Mouse (Mus musculus) liver, embryonic 13.5 days (tissue): Measurements from ENCODE around the gene Gm10100. TPM values are rescaled to one million over a fixed set of nuclear protein-coding genes. Genes with fewer than 3 reads are reported as not detected.
"Not testable (repeated sequence)": the region's sequence is repeated elsewhere in the genome, so short reads cannot be mapped to it uniquely, and the experiment has no call there.

Experiments used
- ATAC-seq: fragments of 200-750 bp; cut with Nextera tagmentation; 2 replicates; pipeline ENCODE4 v1.8.0; 2017; ENCODE audit warnings: low read depth, mild to moderate bottlenecking, moderate number of reproducible peaks, moderate library complexity
- DNase-seq: peaks from one replicate; pipeline ENCODE4 v3.0.0; 2022
- H3K27ac ChIP-seq: fragments of 300-500 bp; sonication (generic); 2 replicates; pipeline ENCODE4 v1.5.1; 2015; ENCODE audit warnings: moderate library complexity, mild to moderate bottlenecking, inconsistent platforms
- H3K27me3 ChIP-seq: fragments of 300-500 bp; sonication (generic); 2 replicates; pipeline ENCODE4 v1.6.1; 2015; ENCODE audit warnings: mild to moderate bottlenecking, inconsistent platforms
- H3K36me3 ChIP-seq: fragments of 300-500 bp; sonication (generic); 2 replicates; pipeline ENCODE4 v1.6.1; 2015; ENCODE audit warnings: mild to moderate bottlenecking, inconsistent platforms
- H3K4me1 ChIP-seq: fragments of 300-500 bp; sonication (generic); replicated peaks from 2 replicates; pipeline ENCODE4 v1.6.1; 2015; ENCODE audit warnings: inconsistent platforms
- H3K4me2 ChIP-seq: fragments of 300-500 bp; sonication (generic); 2 replicates; pipeline ENCODE4 v1.6.1; 2015; ENCODE audit warnings: inconsistent platforms, mild to moderate bottlenecking, moderate library complexity
- H3K4me3 ChIP-seq: fragments of 300-500 bp; sonication (generic); replicated peaks from 2 replicates; pipeline ENCODE4 v1.5.1; 2015; ENCODE audit warnings: mild to moderate bottlenecking, inconsistent platforms
- H3K9ac ChIP-seq: fragments of 300-500 bp; sonication (generic); 2 replicates; pipeline ENCODE4 v1.6.1; 2015; ENCODE audit warnings: mild to moderate bottlenecking, inconsistent platforms
- H3K9me3 ChIP-seq: fragments of 300-500 bp; sonication (generic); replicated peaks from 2 replicates; pipeline ENCODE4 v1.6.1; 2016; ENCODE audit warnings: inconsistent platforms
- WGBS: fragments of 180-500 bp; shearing (Covaris S2); methylation state at CpG from one replicate; pipeline ENCODE4 v1.1.7; 2015; ENCODE audit not compliant: insufficient replicate concordance; 5-methylcytosine and 5-hydroxymethylcytosine counted together
- polyA plus RNA-seq: library from polyadenylated mRNA; unstranded; fragments of >200 nt; fragmentation: Nextera tagmentation; extraction: Ambion mirVana; gene quantifications from 2 replicates; pipeline ENCODE4 v1.2.1, GENCODE M21; 2015

The Gm10100 gene
- polyA plus RNA-seq, 1 experiment from 2014 or later, result not detected

DNA sequence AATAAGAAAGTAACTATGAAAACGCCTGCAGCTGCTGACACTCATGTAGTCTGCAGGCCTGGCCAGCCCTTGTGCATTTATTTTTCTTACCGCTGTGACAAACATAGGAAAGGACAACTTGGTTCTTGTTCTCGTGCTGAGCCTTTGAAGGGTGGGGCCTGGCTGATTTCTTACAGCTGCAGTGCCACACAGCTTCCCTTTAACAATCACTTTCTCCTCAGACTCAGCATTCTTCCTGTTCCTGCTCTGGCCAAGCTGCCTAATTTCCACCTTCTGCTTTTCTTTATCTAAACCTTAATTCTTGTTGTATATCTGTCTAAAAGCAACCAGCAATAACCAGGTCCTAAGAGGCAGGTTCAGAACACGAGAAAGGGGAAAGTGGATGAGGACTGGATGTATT is 12.6 kb upstream of the Gm10100 start:
- ATAC-seq (no peak), DNase-seq (no peak)
- H3K27me3 ChIP-seq, result no peaks in the 10 kb centered on the region
- no peak overlapping the region for H3K4me3 ChIP-seq
- H3K4me1 ChIP-seq, result no peaks in the 10 kb centered on the region
- no peak overlapping the region for H3K27ac ChIP-seq
- H3K4me2 ChIP-seq, result no peak overlapping the region
- no peaks in the 10 kb centered on the region for H3K36me3 ChIP-seq
- H3K9me3 ChIP-seq, result no peaks in the 10 kb centered on the region; the same call in 1 of the 2 replicates
- H3K9ac ChIP-seq, result no peak overlapping the region
- 38% methylated on average over 4 of the region's 4 CpGs for WGBS

DNA sequence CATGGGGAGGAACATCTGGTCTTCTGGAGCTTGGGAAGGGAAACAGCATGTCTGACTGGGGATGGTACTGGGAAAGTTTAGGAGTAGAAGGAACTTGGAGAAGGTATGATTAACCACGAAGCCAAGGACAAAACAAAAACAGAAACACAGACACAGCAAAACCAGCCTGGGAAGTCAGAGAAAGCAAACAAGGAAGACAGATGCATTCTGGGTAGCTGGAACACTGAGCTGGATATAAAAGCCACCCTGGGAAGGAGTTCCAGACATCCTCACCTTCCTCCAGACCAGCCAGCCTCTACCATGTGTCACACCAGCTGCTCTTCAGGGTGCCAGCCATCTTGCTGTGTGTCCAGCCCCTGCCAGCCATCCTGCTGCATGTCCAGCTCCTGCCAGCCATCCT is 10.8 kb upstream of the Gm10100 start, which contains the start of gene Gm10142:
Gm10142 (plus strand) TSS at position 301 of the 400 bp plus-strand sequence.
- Histone ChIP-seq H3K4me2 (no peak within 1 kb of the TSS), H3K36me3 (no peaks in the 10 kb centered on the region), H3K4me3 (no peak within 1 kb of the TSS), H3K27ac (no peak within 1 kb of the TSS), H3K9ac (no peak within 1 kb of the TSS), H3K27me3 (no peaks in the 10 kb centered on the region), H3K4me1 (no peaks in the 10 kb centered on the region), H3K9me3 (no peaks in the 10 kb centered on the region; the same call in 1 of the 2 replicates)
- 58% methylated on average over 1 of the region's 1 CpGs for WGBS
- DNase-seq (no peak), ATAC-seq (no peak)

DNA sequence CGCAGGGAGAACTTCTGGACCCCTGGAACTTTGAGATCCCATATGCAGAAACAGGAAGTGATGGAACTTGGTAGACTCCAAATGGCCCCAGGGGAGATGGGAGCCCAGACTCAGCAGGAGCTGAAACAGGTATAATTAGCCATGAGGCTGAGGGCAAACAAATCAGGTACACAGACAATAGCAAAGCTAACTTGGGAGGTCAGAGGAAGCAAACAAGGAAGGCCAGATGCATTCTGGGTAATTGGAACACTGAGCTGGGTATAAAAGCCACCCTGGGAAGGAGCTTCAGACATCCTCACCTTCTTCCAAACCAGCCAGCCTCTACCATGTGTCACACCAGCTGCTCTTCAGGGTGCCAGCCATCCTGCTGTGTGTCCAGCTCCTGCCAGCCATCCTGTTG is 6.0 kb upstream of the Gm10100 start, which contains the start of gene Krtap12-1:
Krtap12-1 (plus strand) TSS at position 301 of the 400 bp plus-strand sequence.
- not testable (repeated sequence) for H3K4me2 ChIP-seq, H3K4me3 ChIP-seq, ATAC-seq, H3K36me3 ChIP-seq, H3K9ac ChIP-seq, H3K27me3 ChIP-seq, DNase-seq, H3K27ac ChIP-seq, H3K4me1 ChIP-seq, H3K9me3 ChIP-seq
- WGBS, result 59% methylated on average over 1 of the region's 1 CpGs

DNA sequence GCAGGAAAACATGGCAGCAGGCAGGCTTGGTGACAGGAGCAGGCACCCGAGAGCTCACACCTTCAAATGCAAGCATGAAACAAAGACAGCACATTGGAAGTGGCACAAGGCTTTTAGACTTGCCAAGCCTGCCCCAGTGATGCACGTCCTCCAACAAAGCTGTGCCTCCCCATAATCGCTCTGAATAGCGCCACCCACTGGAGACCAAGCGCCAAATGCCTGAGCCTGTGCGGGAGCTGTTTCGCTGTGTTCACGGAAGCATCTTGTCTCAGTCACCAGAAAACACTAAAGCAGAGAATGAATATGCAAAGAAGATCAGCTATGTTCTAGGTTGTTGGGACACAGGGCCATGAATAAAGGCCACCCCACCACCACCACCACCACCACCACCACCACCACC is 1.4 kb upstream of the Gm10100 start:
- H3K36me3 ChIP-seq, result no peaks in the 10 kb centered on the region
- ATAC-seq (no peak), DNase-seq (no peak)
- H3K27me3 ChIP-seq, result no peaks in the 10 kb centered on the region
- no peaks in the 10 kb centered on the region for H3K9me3 ChIP-seq
- no peak overlapping the region for H3K9ac ChIP-seq
- WGBS, result 63% methylated on average over 8 of the region's 8 CpGs
- H3K27ac ChIP-seq, result no peak overlapping the region
- H3K4me3 ChIP-seq, result no peak overlapping the region
- H3K4me1 ChIP-seq, result no peaks in the 10 kb centered on the region
- H3K4me2 ChIP-seq, result no peak overlapping the region

DNA sequence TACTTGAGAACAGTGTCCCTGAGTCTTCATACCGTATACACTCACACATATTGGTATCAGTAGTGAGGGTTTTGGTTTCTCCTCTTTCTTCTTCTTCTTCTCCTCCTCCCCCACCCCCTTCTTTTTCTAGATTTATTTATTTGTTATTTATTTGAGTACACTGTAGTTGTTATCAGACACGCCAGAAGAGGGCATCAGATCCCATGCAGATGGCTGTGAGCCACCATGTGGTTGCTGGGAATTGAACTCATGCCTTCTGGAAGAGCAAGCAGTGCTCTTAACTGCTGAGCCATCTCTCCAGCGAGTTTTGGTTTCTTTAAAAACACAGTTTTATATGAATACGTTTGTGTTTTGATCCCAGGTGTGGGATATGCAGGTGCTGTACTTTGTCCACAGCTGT is 2.0 kb downstream of the Gm10100 start:
- ATAC-seq (no peak), DNase-seq (no peak)
- H3K9ac ChIP-seq, result no peak overlapping the region
- H3K36me3 ChIP-seq, result no peaks in the 10 kb centered on the region
- no peaks in the 10 kb centered on the region for H3K4me1 ChIP-seq
- no peaks in the 10 kb centered on the region for H3K27me3 ChIP-seq
- no peak overlapping the region for H3K4me3 ChIP-seq
- H3K4me2 ChIP-seq, result no peak overlapping the region
- H3K9me3 ChIP-seq, result no peaks in the 10 kb centered on the region
- no peak overlapping the region for H3K27ac ChIP-seq
- 47% methylated on average over 4 of the region's 4 CpGs for WGBS

DNA sequence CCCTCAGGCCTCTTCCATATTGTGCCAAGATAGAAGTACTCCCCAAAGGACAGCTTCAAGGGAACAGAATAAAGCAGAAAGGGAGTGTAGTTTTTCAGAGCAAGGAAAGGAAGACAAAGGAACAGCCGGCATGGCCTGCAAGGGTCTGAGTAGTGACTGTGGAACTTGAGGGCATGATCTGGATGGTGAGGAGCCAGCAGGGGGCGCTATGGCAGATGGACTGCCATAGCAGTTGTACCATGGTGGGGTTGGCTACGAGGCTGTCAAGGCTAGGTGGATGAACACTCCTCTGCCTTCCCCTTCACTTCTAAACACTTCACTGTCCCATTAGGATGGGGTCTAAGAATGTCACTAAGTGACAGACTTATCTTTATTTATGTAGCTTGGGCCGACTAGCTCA is 3.0 kb downstream of the Gm10100 start:
- Histone ChIP-seq H3K9ac (no peak overlapping the region), H3K27ac (no peak overlapping the region), H3K4me1 (no peaks in the 10 kb centered on the region), H3K9me3 (no peaks in the 10 kb centered on the region; the same call in 1 of the 2 replicates), H3K27me3 (no peaks in the 10 kb centered on the region), H3K36me3 (no peaks in the 10 kb centered on the region), H3K4me2 (no peak overlapping the region), H3K4me3 (no peak overlapping the region)
- no peak for DNase-seq
- ATAC-seq, result no peak
- 34% methylated on average over 4 of the region's 4 CpGs for WGBS

DNA sequence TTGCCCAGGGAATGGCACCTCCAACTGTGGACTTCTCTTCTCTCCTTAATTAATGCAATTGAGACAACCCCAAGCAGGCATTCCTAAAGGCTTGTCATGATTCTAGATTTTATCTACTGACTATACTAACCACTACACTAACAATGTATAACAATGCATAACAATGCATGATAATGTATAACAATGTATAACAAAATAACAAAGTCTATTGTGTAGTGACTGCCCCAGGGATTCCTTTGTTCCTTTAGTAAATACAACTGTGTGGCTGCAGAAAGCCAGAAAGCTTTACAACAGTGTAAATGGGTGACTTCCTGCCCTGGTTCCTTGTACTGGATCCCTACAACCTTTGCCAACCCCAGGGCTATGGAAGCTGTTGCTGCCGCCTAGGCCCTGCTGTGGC is 9.6 kb downstream of the Gm10100 start:
- no peak overlapping the region for H3K9ac ChIP-seq
- no peaks in the 10 kb centered on the region for H3K36me3 ChIP-seq
- no peaks in the 10 kb centered on the region for H3K4me1 ChIP-seq
- no peak overlapping the region for H3K4me3 ChIP-seq
- H3K27me3 ChIP-seq, result no peaks in the 10 kb centered on the region
- DNase-seq, result no peak
- H3K27ac ChIP-seq, result no peak overlapping the region
- peaks cover 3% of the 10 kb centered on the region; the same call in 1 of the 2 replicates for H3K9me3 ChIP-seq
- no peak for ATAC-seq
- no peak overlapping the region for H3K4me2 ChIP-seq
- WGBS, result 79% methylated on average over 1 of the region's 1 CpGs

DNA sequence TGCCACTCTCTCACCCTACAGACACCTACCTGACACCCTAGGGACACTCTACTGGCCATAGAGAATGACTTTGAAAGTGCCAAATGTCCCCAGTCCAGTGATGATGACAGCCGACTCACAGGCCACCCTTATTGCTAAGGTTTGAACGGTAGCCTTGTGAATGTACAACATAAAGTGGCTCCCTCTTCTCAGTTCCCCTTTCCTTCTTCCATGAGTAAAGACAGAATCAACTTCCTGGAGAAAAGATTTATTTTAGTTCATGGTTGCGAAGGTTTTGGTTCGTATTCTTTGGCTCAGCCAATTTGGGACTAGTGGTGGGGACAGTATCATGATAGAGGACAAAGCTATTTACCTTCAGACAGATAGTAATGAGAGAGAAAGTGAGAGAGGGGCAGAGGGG is 12.6 kb downstream of the Gm10100 start:
- Histone ChIP-seq H3K9me3 (peaks cover 3% of the 10 kb centered on the region; the same call in 1 of the 2 replicates), H3K27ac (no peak overlapping the region), H3K27me3 (no peaks in the 10 kb centered on the region), H3K4me2 (no peak overlapping the region), H3K9ac (no peak overlapping the region), H3K4me3 (no peak overlapping the region), H3K4me1 (no peaks in the 10 kb centered on the region), H3K36me3 (no peaks in the 10 kb centered on the region)
- ATAC-seq, result no peak
- no peak for DNase-seq
- 56% methylated on average over 4 of the region's 4 CpGs for WGBS

DNA sequence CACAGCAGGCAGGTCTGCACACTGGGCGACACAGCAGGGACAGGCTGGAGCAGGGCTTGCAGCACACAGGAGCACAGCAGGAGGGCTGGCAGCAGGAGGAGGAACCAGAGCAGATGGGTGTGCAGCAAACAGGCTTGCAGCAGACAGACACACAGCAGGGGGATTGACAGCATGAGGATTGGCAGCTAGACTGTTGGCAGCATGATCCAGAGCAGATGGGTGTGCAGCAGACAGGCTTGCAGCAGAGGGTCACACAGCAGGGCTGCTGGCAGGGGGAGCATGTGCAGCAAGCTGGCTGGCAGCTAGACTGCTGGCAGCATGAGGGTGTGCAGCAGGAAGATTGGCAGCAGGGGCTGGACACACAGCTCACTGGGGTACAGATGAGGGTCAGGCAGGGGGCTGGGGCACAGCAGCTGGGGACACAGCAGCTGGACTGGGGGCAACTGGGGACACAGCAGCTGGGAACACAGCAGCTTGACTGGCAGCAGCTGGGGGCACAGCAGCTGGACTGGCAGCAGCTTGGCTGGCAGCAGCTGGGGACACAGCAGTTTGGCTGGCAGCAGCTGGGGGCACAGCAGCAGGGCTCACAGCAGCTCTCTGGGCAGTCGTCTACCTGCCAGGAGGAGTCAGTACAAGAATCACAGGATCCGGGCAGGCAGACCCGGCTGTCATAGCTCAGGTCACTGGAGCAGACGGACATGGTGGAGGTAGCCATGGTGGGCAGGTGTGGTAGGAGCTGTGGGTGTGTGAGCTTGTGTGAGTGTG is 15.8 kb downstream of the Gm10100 start, which contains the start of gene Gm18596:
Gm18596 (minus strand) TSS at position 715 of the 765 bp plus-strand sequence.
- H3K27me3 ChIP-seq, H3K9me3 ChIP-seq, H3K4me1 ChIP-seq, H3K36me3 ChIP-seq, DNase-seq, H3K27ac ChIP-seq, H3K9ac ChIP-seq, H3K4me3 ChIP-seq, H3K4me2 ChIP-seq, ATAC-seq: not testable (repeated sequence)
- WGBS, result 65% methylated on average over 4 of the region's 5 CpGs

DNA sequence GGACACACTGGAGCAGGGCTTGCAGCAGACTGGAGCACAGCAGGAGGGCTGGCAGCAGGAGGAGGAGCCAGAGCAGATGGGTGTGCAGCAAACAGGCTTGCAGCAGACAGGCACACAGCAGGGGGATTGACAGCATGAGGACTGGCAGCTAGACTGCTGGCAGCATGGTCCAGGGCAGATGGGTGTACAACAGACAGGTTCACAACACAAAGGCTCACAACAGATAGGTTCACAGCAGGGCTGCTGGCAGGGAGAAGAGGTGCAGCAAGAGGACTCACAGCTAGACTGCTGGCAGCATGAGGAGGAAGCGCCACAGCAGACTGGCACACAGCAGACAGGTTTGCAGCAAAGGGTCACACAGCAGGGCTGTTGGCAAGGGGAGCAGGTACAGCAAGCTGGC is 24.4 kb downstream of the Gm10100 start:
- H3K27ac ChIP-seq, H3K9me3 ChIP-seq, H3K4me2 ChIP-seq, DNase-seq, H3K36me3 ChIP-seq, H3K9ac ChIP-seq, H3K4me3 ChIP-seq, ATAC-seq, H3K27me3 ChIP-seq, H3K4me1 ChIP-seq: not testable (repeated sequence)
- 52% methylated on average over 1 of the region's 1 CpGs for WGBS

DNA sequence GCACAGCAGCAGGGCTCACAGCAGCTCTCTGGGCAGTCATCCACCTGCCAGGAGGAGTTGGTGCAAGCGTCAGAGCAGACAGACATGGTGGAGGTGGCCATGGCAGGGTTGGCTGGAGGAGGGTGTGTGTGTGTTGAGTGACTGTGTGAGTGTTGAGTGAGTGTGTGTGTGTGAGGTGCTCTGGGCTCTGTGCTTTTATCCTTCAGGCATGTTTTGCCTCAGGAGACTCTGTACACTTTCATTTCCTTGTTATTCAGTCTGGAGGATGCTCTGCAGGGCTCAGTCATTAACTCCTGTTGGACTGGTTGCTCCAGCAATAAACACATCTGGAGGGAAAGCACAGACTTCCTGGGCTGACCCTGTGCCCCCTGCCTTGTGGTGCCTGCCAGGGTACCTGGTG is 25.0 kb downstream of the Gm10100 start, which contains the start of gene Gm9736:
Gm9736 (minus strand) TSS at position 101 of the 400 bp plus-strand sequence.
- not testable (repeated sequence) for ATAC-seq, H3K27ac ChIP-seq, H3K27me3 ChIP-seq, H3K4me2 ChIP-seq, H3K36me3 ChIP-seq, H3K9me3 ChIP-seq, H3K4me1 ChIP-seq, DNase-seq, H3K9ac ChIP-seq, H3K4me3 ChIP-seq
- WGBS, result 45% methylated on average over 1 of the region's 1 CpGs

DNA sequence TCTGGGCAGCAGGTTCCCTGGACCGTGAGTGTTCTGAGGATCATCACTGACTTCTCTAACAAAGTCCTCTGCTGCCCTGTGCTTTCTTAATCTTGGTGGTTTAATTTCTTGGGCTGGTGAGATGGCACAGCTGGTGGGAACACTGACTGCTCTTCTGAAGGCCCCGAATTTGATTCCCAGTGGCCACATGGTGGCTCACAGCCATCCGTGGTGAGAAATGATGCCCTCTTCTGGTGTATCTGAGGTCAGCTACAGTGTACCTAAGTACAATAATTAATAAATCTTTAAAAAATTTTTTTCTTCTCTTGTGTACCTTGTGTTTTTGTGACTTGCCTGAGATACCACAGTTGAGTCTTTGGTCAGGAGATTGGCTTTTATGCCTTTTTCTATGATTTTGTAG is 26.0 kb downstream of the Gm10100 start:
- not testable (repeated sequence) for H3K9me3 ChIP-seq, H3K27me3 ChIP-seq, H3K27ac ChIP-seq, H3K9ac ChIP-seq, H3K4me1 ChIP-seq, DNase-seq, H3K4me3 ChIP-seq, H3K4me2 ChIP-seq, H3K36me3 ChIP-seq, ATAC-seq
- WGBS, result 39% methylated on average over 3 of the region's 3 CpGs
